Mouse (Mus musculus): ENCODE results near the gene Dab2.

Gene Dab2

GRCm38 (mm10) chr15:6393624-6394023 is 94.0 kb downstream of the Dab2 start:
- CTCF ChIA-PET, result no interaction called here

GRCm38 (mm10) chr15:6398211-6398610 is 98.6 kb downstream of the Dab2 start:
- CTCF ChIA-PET, result no interaction called here

- CTCF ChIA-PET, result interaction anchor here (0.6 kb wide), 1 partner anchor 29 kb away, joined by 13 read pairs; no protein-coding TSS in a partner anchor
Observed at GRCm38 (mm10) chr15:6398881-6399280, 99.3 kb downstream of the Dab2 start.

- CTCF ChIA-PET, result no interaction called here
Observed at GRCm38 (mm10) chr15:6400115-6400514, 100.5 kb downstream of the Dab2 start.

GRCm38 (mm10) chr15:6402433-6402832 is 102.8 kb downstream of the Dab2 start:
- CTCF ChIA-PET, result no interaction called here

- CTCF ChIA-PET, result no interaction called here
Observed at GRCm38 (mm10) chr15:6404172-6404571, 104.6 kb downstream of the Dab2 start.

GRCm38 (mm10) chr15:6406771-6407170 is 107.2 kb downstream of the Dab2 start:
- CTCF ChIA-PET, result no interaction called here

- CTCF ChIA-PET, result interaction anchor here (0.6 kb wide), 1 partner anchor 299 kb away, joined by 3 read pairs; the partner anchor contains the start of gene Rictor
Observed at GRCm38 (mm10) chr15:6409031-6409430, 109.4 kb downstream of the Dab2 start.

GRCm38 (mm10) chr15:6410161-6410560 is 110.6 kb downstream of the Dab2 start:
- CTCF ChIA-PET, result no interaction called here

- CTCF ChIA-PET, result no interaction called here
Observed at GRCm38 (mm10) chr15:6411334-6411733, 111.7 kb downstream of the Dab2 start.

- CTCF ChIA-PET, result no interaction called here
Observed at GRCm38 (mm10) chr15:6415317-6415716, 115.7 kb downstream of the Dab2 start.

GRCm38 (mm10) chr15:6431777-6432176 is 132.2 kb downstream of the Dab2 start:
- CTCF ChIA-PET, result no interaction called here

- CTCF ChIA-PET, result no interaction called here
Observed at GRCm38 (mm10) chr15:6432411-6432810, 132.8 kb downstream of the Dab2 start.

- CTCF ChIA-PET, result no interaction called here
Observed at GRCm38 (mm10) chr15:6435281-6435680, 135.7 kb downstream of the Dab2 start.

- CTCF ChIA-PET, result no interaction called here
Observed at GRCm38 (mm10) chr15:6435773-6436172, 136.2 kb downstream of the Dab2 start.

- CTCF ChIA-PET, result no interaction called here
Observed at GRCm38 (mm10) chr15:6438685-6439084, 139.1 kb downstream of the Dab2 start.

- CTCF ChIA-PET, result interaction anchor here (0.6 kb wide), 1 partner anchor 304 kb away, joined by 3 read pairs; no protein-coding TSS in a partner anchor
Observed at GRCm38 (mm10) chr15:6444452-6444851, 144.9 kb downstream of the Dab2 start.

GRCm38 (mm10) chr15:6445135-6445534 is 145.5 kb downstream of the Dab2 start, which contains the start of gene C9:
Gene C9 (plus strand): TSS chr15:6445327.
- CTCF ChIA-PET, result interaction anchor here (0.6 kb wide), 1 partner anchor 303 kb away, joined by 3 read pairs; no protein-coding TSS in a partner anchor

- CTCF ChIA-PET, result no interaction called here
Observed at GRCm38 (mm10) chr15:6446181-6446580, 146.6 kb downstream of the Dab2 start.

GRCm38 (mm10) chr15:6448892-6449291 is 149.3 kb downstream of the Dab2 start:
- CTCF ChIA-PET, result no interaction called here

- CTCF ChIA-PET, result no interaction called here
Observed at GRCm38 (mm10) chr15:6454461-6454860, 154.9 kb downstream of the Dab2 start.

- CTCF ChIA-PET, result no interaction called here
Observed at GRCm38 (mm10) chr15:6461381-6461780, 161.8 kb downstream of the Dab2 start.

- CTCF ChIA-PET, result interaction anchor here (0.7 kb wide), 2 partner anchors 106 to 388 kb away, joined by 6 to 16 read pairs; no protein-coding TSS in a partner anchor
Observed at GRCm38 (mm10) chr15:6463361-6463923, 163.9 kb downstream of the Dab2 start.

- CTCF ChIA-PET, result no interaction called here
Observed at GRCm38 (mm10) chr15:6466995-6467394, 167.4 kb downstream of the Dab2 start.

Data from spleen, embryonic (tissue).